Mouse (Mus musculus): ENCODE results near the gene Nuak1. TPM values are rescaled to one million over a fixed set of nuclear protein-coding genes. Genes with fewer than 3 reads are reported as not detected.

The Nuak1 gene
- polyA plus RNA-seq, 1 experiment from 2014 or later, result 4.6 TPM

- Histone ChIP-seq H3K79me2 (ENCODE audit: inconsistent target) (peaks cover 16% of the 10 kb centered on the region; the same call in 1 of the 2 replicates), H3K36me3 (ENCODE audit: inconsistent target) (no peaks in the 10 kb centered on the region), H3K4me3 (ENCODE audit: inconsistent target) (no peak overlapping the region), H3K27ac (no peak overlapping the region)
- 67% methylated on average over 13 of the region's 13 CpGs for WGBS (ENCODE audit: missing documents)
Observed at GRCm38 (mm10) chr10:84408965-84409660, 31.3 kb downstream of the Nuak1 start.

DNA sequence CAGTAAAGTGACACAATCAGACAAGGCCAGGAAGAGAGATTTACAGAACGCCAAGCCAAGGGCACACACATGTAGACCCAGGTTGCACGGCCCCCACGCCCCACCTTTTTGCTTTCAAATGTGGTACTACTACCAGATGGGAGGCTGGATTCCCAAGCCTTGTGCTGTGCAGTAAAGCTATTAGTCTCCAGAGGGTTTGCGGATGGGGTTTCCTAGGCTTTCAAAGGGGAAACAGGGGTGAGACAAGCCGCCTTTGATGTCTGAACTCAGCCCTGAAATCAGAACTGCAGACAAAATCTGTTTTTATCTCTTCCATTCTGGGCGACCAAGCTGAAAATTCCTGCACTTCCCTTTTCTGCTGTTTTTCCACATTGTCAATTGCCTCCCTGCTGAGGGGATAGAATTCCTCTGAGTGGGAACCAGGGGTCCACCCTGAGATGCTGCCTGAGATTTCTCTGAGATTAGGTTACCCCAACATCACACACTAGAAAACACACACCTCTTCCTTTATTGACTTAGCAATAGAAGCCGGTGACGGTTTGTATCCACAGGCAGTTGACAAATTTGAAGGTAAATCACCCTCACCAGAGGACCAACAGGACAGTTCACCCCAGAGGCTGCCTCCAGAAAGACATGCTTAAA, 35.1 kb downstream of the Nuak1 start:
- no peak overlapping the region for H3K4me3 ChIP-seq (ENCODE audit: inconsistent target)
- 86% methylated on average over 8 of the region's 8 CpGs for WGBS (ENCODE audit: missing documents)
- peaks cover 7% of the 10 kb centered on the region; the same call in 1 of the 2 replicates for H3K79me2 ChIP-seq (ENCODE audit: inconsistent target)
- H3K36me3 ChIP-seq (ENCODE audit: inconsistent target), result no peaks in the 10 kb centered on the region
- H3K27ac ChIP-seq, result no peak overlapping the region

GRCm38 (mm10) chr10:84401907-84402371, 38.5 kb downstream of the Nuak1 start:
- no peak overlapping the region for H3K4me3 ChIP-seq (ENCODE audit: inconsistent target)
- no peaks in the 10 kb centered on the region for H3K36me3 ChIP-seq (ENCODE audit: inconsistent target)
- peak overlapping the region; percentile 62 for H3K27ac ChIP-seq
- WGBS (ENCODE audit: missing documents), result 2% methylated on average over 4 of the region's 7 CpGs
- no peaks in the 10 kb centered on the region for H3K79me2 ChIP-seq (ENCODE audit: inconsistent target)

- Histone ChIP-seq H3K36me3 (ENCODE audit: inconsistent target) (no peaks in the 10 kb centered on the region), H3K27ac (peak overlapping the region; percentile 62), H3K79me2 (ENCODE audit: inconsistent target) (no peaks in the 10 kb centered on the region), H3K4me3 (ENCODE audit: inconsistent target) (no peak overlapping the region)
- WGBS (ENCODE audit: missing documents), result 0% methylated on average over 1 of the region's 4 CpGs
Observed at GRCm38 (mm10) chr10:84401189-84401588, 39.2 kb downstream of the Nuak1 start.

- Histone ChIP-seq H3K4me3 (ENCODE audit: inconsistent target) (no peak overlapping the region), H3K79me2 (ENCODE audit: inconsistent target) (no peaks in the 10 kb centered on the region), H3K27ac (no peak overlapping the region), H3K36me3 (ENCODE audit: inconsistent target) (no peaks in the 10 kb centered on the region)
- 94% methylated on average over 7 of the region's 7 CpGs for WGBS (ENCODE audit: missing documents)
Observed at GRCm38 (mm10) chr10:84400037-84400681, 40.2 kb downstream of the Nuak1 start.

- whole genome bisulfite sequencing (ENCODE audit: missing documents), result 87% methylated on average over 4 of the region's 4 CpGs
- H3K79me2 ChIP-seq (ENCODE audit: inconsistent target), result no peaks in the 10 kb centered on the region
- no peaks in the 10 kb centered on the region for H3K36me3 ChIP-seq (ENCODE audit: inconsistent target)
- H3K4me3 ChIP-seq (ENCODE audit: inconsistent target), result no peak overlapping the region
- H3K27ac ChIP-seq, result no peak overlapping the region
Observed at GRCm38 (mm10) chr10:84397276-84397675, 43.1 kb downstream of the Nuak1 start.

GRCm38 (mm10) chr10:84395885-84396659, 44.3 kb downstream of the Nuak1 start:
- Histone ChIP-seq H3K36me3 (ENCODE audit: inconsistent target) (no peaks in the 10 kb centered on the region), H3K79me2 (ENCODE audit: inconsistent target) (no peaks in the 10 kb centered on the region), H3K4me3 (ENCODE audit: inconsistent target) (no peak overlapping the region), H3K27ac (no peak overlapping the region)
- WGBS (ENCODE audit: missing documents), result 78% methylated on average over 8 of the region's 8 CpGs

DNA sequence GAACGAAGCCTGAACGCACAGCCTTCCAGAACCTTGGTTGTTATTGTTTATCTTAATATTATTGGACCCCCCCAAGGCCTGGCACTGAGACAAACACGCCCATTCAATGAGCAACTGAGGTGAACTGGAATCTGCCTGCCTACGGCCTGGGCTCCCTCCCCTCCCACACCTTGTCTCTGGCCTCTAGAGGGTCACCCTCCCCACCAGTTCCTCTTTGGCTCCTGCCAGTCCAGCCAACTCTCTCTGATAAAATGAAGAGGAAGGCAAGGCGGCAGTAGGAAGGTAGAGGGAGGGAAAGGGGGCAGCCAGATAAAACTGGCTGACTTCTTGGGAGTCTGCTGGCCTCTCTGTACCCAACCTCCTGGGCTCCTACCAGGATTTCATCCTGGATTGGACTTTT, 45.1 kb downstream of the Nuak1 start:
- Histone ChIP-seq H3K27ac (no peak overlapping the region), H3K79me2 (ENCODE audit: inconsistent target) (no peaks in the 10 kb centered on the region), H3K4me3 (ENCODE audit: inconsistent target) (no peak overlapping the region), H3K36me3 (ENCODE audit: inconsistent target) (no peaks in the 10 kb centered on the region)
- 82% methylated on average over 5 of the region's 5 CpGs for WGBS (ENCODE audit: missing documents)

DNA sequence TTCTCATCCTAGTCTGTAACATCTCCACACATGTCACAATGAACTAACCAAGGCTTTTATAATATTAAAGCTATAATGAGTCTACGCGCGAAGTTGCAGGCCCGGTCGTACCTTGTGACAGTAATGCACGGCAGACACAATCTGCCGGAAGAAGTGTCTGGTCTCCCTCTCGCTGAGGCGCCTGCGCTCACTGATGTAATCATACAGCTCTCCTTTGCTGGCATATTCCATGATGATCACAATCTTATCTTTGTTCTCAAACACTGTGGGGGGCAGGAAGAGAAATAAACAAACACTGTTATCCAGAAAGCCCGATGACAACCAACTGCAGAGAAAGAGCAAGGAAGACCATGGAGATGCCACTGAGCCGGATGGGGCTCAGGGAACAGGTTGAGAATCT, 46.5 kb downstream of the Nuak1 start:
- WGBS (ENCODE audit: missing documents), result 96% methylated on average over 12 of the region's 12 CpGs

DNA sequence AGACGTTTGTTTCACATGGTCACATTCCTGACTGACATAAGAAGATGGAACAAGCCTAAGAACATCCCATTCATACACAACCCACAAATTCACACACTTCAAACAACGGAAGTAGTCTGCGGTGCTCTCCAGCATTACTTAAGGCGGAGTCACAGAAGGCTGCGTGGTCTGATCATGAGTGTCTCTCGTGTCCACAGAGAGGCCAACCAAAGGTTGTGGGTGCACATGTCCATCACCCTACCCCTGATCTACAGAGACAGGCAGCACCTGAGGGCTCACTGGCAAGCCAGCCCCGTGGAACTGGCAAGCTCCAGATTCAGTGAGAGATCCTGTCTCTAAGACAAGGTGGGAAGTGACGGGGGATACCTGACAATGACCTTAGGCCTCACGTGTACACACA, 47.0 kb downstream of the Nuak1 start:
- no peak overlapping the region for H3K4me3 ChIP-seq (ENCODE audit: inconsistent target)
- H3K27ac ChIP-seq, result no peak overlapping the region
- no peaks in the 10 kb centered on the region for H3K79me2 ChIP-seq (ENCODE audit: inconsistent target)
- 88% methylated on average over 8 of the region's 9 CpGs for WGBS (ENCODE audit: missing documents)
- H3K36me3 ChIP-seq (ENCODE audit: inconsistent target), result no peaks in the 10 kb centered on the region

More for the DNA sequence above, 46.5 kb downstream of the Nuak1 start:
- no peaks in the 10 kb centered on the region for H3K79me2 ChIP-seq (ENCODE audit: inconsistent target)
- H3K4me3 ChIP-seq (ENCODE audit: inconsistent target), result no peak overlapping the region
- no peak overlapping the region for H3K27ac ChIP-seq
- no peaks in the 10 kb centered on the region for H3K36me3 ChIP-seq (ENCODE audit: inconsistent target)

- H3K79me2 ChIP-seq (ENCODE audit: inconsistent target), result no peaks in the 10 kb centered on the region
- H3K4me3 ChIP-seq (ENCODE audit: inconsistent target), result no peak overlapping the region
- WGBS (ENCODE audit: missing documents), result 97% methylated on average over 3 of the region's 3 CpGs
- no peaks in the 10 kb centered on the region for H3K36me3 ChIP-seq (ENCODE audit: inconsistent target)
- H3K27ac ChIP-seq, result no peak overlapping the region
Observed at GRCm38 (mm10) chr10:84392723-84393081, 47.7 kb downstream of the Nuak1 start.

- Histone ChIP-seq H3K79me2 (ENCODE audit: inconsistent target) (no peaks in the 10 kb centered on the region), H3K36me3 (ENCODE audit: inconsistent target) (no peaks in the 10 kb centered on the region), H3K4me3 (ENCODE audit: inconsistent target) (no peak overlapping the region), H3K27ac (no peak overlapping the region)
- 67% methylated on average over 14 of the region's 14 CpGs for WGBS (ENCODE audit: missing documents)
Observed at GRCm38 (mm10) chr10:84392027-84392722, 48.2 kb downstream of the Nuak1 start.

DNA sequence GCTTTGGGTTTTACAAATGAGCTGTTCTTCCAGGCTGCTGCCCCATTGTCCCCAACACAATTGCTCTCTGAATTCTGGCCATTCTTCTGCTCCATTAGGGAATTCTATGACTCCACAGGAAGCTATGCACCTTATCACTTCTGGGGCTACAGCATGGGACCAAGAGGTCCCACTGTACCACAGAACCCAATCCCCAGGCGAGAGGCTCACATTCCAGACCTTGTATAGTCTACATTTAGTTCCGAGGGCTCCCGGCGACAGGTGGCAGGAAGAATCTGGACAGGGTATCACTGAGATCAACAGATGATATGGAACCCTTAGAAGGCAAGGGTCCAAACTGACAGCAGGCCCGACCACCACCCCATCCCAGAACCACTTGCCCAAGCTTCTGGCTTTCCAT, 50.7 kb downstream of the Nuak1 start:
- no peaks in the 10 kb centered on the region for H3K79me2 ChIP-seq (ENCODE audit: inconsistent target)
- 94% methylated on average over 5 of the region's 5 CpGs for WGBS (ENCODE audit: missing documents)
- H3K36me3 ChIP-seq (ENCODE audit: inconsistent target), result no peaks in the 10 kb centered on the region
- no peak overlapping the region for H3K27ac ChIP-seq
- no peak overlapping the region for H3K4me3 ChIP-seq (ENCODE audit: inconsistent target)

Data from macrophage (primary cell).